Mouse (Mus musculus): Measurements from ENCODE around the gene Pcbp1. TPM values are rescaled to one million over a fixed set of nuclear protein-coding genes. Genes with fewer than 3 reads are reported as not detected.

Gene Pcbp1
- polyA plus RNA-seq, 1 experiment from 2014 or later: 192 TPM

DNA sequence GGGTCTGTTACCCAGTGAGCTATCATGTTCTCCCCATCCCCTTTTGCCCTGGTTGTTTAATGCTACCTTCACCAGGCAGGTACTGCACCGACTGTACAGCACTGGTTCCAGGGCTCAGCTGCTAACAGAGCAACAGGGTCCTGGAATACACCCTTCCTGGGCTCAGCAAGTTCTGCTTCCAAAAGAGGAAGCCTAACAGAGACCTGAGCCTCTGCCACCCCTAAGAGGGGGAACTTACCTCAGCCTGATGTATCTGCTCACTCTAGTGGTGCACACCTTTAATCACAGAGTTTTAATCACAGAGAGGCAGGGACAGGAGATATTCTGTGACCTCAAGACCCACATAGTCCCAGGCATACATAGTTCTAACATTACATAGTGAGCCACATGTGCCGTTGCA, 36.2 kb downstream of the Pcbp1 start:
- Histone ChIP-seq H3K4me3 (ENCODE audit: low read length) (no peak overlapping the region), H3K4me2 (ENCODE audit: low read depth, low read length) (no peak overlapping the region), H3K9ac (ENCODE audit: low read length) (no peak overlapping the region), H3K9me3 (ENCODE audit: control insufficient read depth, low read length) (no peaks in the 10 kb centered on the region), H3K36me3 (ENCODE audit: control insufficient read depth, insufficient read depth, low read length) (no peaks in the 10 kb centered on the region), H3K27me3 (ENCODE audit: control insufficient read depth, insufficient read depth, low read depth, low read length) (no peaks in the 10 kb centered on the region), H3K4me1 (replicated peaks; ENCODE audit: control insufficient read depth, insufficient read depth, low read length) (peaks cover 15% of the 10 kb centered on the region), H3K27ac (ENCODE audit: low read length) (no peak overlapping the region)
- ATAC-seq (ENCODE audit: low read depth): no peak
- WGBS: 87% methylated on average over 2 of the region's 2 CpGs

DNA sequence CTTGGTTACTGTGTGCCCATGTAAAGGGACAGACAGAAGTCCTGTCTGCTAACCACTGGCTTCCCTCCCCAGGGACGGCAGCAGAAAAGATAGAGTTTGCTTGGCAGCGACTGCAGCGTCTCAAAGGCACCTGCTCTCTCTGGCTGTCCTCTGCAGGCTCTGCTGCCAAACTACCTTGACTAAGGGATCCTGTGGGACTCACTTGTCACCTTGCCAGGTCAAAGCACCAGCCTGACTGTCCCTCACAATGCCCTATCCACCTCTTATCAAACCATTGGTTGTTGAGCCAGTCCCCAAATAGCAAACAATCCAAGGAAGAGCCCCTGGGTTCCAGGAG, 38.0 kb downstream of the Pcbp1 start:
- ATAC-seq (ENCODE audit: low read depth): no peak
- Histone ChIP-seq H3K4me3 (ENCODE audit: low read length) (no peak overlapping the region; the same call in 1 of the 2 replicates), H3K36me3 (ENCODE audit: control insufficient read depth, insufficient read depth, low read length) (no peaks in the 10 kb centered on the region), H3K4me2 (ENCODE audit: low read depth, low read length) (peak overlapping the region; percentile 48; the same call in 1 of the 2 replicates), H3K27ac (ENCODE audit: low read length) (peak overlapping the region; percentile 99), H3K4me1 (replicated peaks; ENCODE audit: control insufficient read depth, insufficient read depth, low read length) (peaks cover 15% of the 10 kb centered on the region), H3K9ac (ENCODE audit: low read length) (peak overlapping the region; percentile 70), H3K9me3 (ENCODE audit: control insufficient read depth, low read length) (no peaks in the 10 kb centered on the region), H3K27me3 (ENCODE audit: control insufficient read depth, insufficient read depth, low read depth, low read length) (no peaks in the 10 kb centered on the region)
- WGBS: 38% methylated on average over 3 of the region's 3 CpGs

DNA sequence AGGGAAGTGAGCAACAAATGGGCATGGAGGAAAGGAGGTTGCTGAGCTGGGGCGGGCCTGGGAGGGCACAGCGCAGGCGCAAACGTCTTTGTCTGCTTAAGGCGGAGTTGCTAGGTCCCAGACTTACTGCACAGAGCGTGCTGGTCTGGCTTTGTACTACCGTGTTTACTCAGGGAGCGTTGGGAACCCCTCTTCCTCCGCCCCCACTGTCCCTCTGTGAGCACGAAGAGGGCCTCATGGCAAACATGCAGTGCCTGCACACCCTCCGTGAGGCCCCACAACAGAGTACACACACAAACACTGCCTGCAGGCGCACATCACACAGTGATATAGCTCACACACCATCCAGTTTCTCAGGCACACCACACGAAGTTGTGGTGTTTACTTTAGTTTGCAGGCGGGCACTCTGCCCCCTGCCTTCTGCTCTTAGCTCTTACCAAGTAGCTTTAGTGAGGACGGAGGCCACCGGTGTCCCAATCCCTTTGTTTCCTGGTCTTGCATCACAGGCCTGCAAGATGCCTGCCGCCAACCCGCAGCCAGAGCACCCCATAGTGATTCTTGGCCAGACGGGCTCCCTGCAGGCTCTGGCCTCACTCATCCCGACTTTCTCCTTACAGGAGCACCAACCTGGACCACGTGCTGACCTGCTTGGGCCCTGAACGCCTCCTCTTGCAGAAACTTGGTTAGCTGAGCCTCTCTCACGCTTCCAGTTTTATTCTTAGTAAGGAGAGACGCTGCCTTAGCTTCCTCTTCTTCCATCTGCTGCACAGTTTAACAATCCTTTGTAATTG, 38.6 kb downstream of the Pcbp1 start:
- peaks cover 15% of the 10 kb centered on the region for H3K4me1 ChIP-seq (replicated peaks; ENCODE audit: control insufficient read depth, insufficient read depth, low read length)
- H3K4me3 ChIP-seq (ENCODE audit: low read length): peak overlapping the region; percentile 3
- peak; percentile 96 for ATAC-seq (ENCODE audit: low read depth)
- peak overlapping the region; percentile 48 for H3K4me2 ChIP-seq (ENCODE audit: low read depth, low read length)
- WGBS: 8% methylated on average over 24 of the region's 24 CpGs
- H3K9me3 ChIP-seq (ENCODE audit: control insufficient read depth, low read length): no peaks in the 10 kb centered on the region
- peak overlapping the region; percentile 70 for H3K9ac ChIP-seq (ENCODE audit: low read length)
- H3K27ac ChIP-seq (ENCODE audit: low read length): peak overlapping the region; percentile 99
- H3K27me3 ChIP-seq (ENCODE audit: control insufficient read depth, insufficient read depth, low read depth, low read length): no peaks in the 10 kb centered on the region
- H3K36me3 ChIP-seq (ENCODE audit: control insufficient read depth, insufficient read depth, low read length): no peaks in the 10 kb centered on the region

DNA sequence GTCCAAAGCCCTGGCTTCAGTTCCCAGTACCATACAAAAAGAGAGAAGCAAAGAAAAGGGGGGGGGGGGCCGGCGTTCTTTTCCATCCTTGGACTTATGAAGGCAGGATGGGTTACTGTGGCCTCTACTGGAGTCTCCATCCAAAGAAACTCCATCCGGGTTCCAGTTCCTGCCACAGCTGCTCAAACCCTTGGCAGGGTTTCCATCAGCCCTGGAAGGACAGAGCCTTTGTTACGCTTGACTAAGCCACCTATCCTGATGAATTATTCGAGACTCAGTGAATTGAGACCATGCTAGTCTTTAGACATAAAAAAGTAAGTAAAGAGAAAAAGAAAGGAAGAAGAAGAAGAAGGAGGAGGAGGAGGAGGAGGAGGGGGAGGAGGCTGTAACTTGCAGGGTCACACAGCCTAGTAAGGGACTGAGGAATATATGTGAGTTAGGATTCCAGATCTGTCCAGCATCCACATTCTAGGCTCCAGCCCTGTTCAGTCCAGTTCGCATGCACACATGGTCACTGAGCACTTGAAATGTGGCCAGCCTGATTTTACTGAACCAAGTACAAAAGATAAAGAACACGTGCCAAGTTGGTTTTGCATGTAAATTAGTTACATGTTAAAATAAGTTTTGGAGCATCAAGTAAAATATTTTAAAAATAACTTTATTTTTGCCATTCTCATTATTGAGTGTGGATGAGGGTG, 40.0 kb downstream of the Pcbp1 start:
- H3K9ac ChIP-seq (ENCODE audit: low read length): no peak overlapping the region
- no peak overlapping the region for H3K4me3 ChIP-seq (ENCODE audit: low read length)
- no peaks in the 10 kb centered on the region for H3K9me3 ChIP-seq (ENCODE audit: control insufficient read depth, low read length)
- WGBS: 74% methylated on average over 7 of the region's 7 CpGs
- ATAC-seq (ENCODE audit: low read depth): no peak
- H3K4me2 ChIP-seq (ENCODE audit: low read depth, low read length): no peak overlapping the region
- H3K27me3 ChIP-seq (ENCODE audit: control insufficient read depth, insufficient read depth, low read depth, low read length): no peaks in the 10 kb centered on the region
- H3K36me3 ChIP-seq (ENCODE audit: control insufficient read depth, insufficient read depth, low read length): no peaks in the 10 kb centered on the region
- H3K4me1 ChIP-seq (replicated peaks; ENCODE audit: control insufficient read depth, insufficient read depth, low read length): peaks cover 15% of the 10 kb centered on the region
- H3K27ac ChIP-seq (ENCODE audit: low read length): no peak overlapping the region

DNA sequence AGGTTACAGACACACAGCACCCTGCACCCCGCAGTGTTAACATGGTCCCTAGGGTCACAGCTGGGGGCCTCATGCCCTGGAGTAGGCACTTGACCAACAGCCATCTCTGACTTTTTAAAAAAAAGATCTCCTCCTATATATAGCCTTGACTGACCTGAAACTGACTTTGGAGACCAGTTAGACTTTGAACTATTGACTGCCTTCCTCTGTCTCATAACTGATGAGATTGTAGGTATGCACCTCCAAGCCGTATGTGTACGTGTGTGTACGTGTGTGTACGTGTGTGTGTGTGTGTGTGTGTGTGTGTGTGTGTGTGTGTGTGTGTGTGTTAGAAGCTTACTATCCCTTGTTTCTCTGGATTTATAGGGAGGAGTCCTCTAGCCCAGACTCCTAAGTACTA, 44.2 kb downstream of the Pcbp1 start:
- no peaks in the 10 kb centered on the region for H3K27me3 ChIP-seq (ENCODE audit: control insufficient read depth, insufficient read depth, low read depth, low read length)
- peaks cover 12% of the 10 kb centered on the region for H3K4me1 ChIP-seq (replicated peaks; ENCODE audit: control insufficient read depth, insufficient read depth, low read length)
- no peak overlapping the region for H3K4me2 ChIP-seq (ENCODE audit: low read depth, low read length)
- no peak overlapping the region for H3K27ac ChIP-seq (ENCODE audit: low read length)
- H3K4me3 ChIP-seq (ENCODE audit: low read length): no peak overlapping the region
- no peak for ATAC-seq (ENCODE audit: low read depth)
- H3K9ac ChIP-seq (ENCODE audit: low read length): no peak overlapping the region
- no peaks in the 10 kb centered on the region for H3K9me3 ChIP-seq (ENCODE audit: control insufficient read depth, low read length)
- WGBS: 89% methylated on average over 5 of the region's 5 CpGs
- H3K36me3 ChIP-seq (ENCODE audit: control insufficient read depth, insufficient read depth, low read length): no peaks in the 10 kb centered on the region

DNA sequence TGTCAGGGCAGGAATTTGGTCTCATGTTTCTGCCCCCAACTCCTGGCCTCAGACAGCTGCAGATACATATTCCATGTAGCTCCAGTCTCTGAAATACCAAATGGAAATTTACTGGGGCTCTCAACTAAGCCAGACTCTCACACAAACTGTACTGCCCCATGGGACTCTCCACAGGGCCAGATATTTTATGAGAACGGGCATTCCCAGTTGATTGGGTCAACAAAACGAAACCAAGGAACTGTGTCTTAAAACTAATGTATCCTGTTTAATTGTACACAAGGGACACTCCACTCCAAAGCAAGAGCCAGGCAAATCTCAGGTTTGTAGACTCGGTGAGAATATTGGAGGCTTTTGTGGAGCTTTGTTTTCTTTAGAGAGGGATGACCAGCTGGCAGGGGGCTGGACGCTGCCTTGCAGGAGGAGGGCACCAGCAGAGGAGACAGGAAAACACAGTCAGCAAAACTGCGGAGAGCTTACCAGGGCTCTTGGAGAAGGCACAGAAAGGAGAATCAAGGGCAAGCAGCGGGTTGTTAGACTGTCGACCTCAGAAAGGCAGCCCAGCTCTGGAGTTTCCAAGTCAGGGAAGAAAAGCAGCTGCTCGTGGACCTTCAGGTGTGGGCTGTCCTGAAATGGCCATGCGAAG, 45.8 kb downstream of the Pcbp1 start:
- Histone ChIP-seq H3K4me2 (ENCODE audit: low read depth, low read length) (peak overlapping the region; percentile 54), H3K4me3 (ENCODE audit: low read length) (peak overlapping the region; percentile 24), H3K9me3 (ENCODE audit: control insufficient read depth, low read length) (no peaks in the 10 kb centered on the region), H3K9ac (ENCODE audit: low read length) (peak overlapping the region; percentile 62), H3K4me1 (replicated peaks; ENCODE audit: control insufficient read depth, insufficient read depth, low read length) (peaks cover 20% of the 10 kb centered on the region), H3K27ac (ENCODE audit: low read length) (peak overlapping the region; percentile 92), H3K36me3 (ENCODE audit: control insufficient read depth, insufficient read depth, low read length) (no peaks in the 10 kb centered on the region), H3K27me3 (ENCODE audit: control insufficient read depth, insufficient read depth, low read depth, low read length) (no peaks in the 10 kb centered on the region)
- whole genome bisulfite sequencing: 20% methylated on average over 9 of the region's 9 CpGs
- peak; percentile 58 for ATAC-seq (ENCODE audit: low read depth)

DNA sequence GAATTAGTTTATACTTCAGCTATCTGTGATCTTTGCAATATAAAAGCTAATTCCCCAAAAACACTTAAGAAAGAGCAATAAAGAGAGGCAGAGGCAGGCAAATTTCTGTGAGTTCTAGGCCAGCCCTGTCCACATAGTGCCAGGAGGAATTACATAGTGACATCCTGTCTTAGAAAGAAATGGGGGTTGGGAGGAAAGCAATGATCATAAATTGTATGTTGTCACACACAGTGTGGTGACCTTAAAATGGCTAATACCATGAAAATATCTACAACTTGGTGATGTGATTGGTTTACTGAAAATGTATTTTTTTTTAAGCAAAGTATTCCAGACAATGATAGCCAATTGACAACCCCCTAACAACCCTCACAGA, 46.3 kb downstream of the Pcbp1 start:
- peak; percentile 34; the same call in 1 of the 2 replicates for ATAC-seq (ENCODE audit: low read depth)
- no peaks in the 10 kb centered on the region for H3K36me3 ChIP-seq (ENCODE audit: control insufficient read depth, insufficient read depth, low read length)
- peaks cover 20% of the 10 kb centered on the region for H3K4me1 ChIP-seq (replicated peaks; ENCODE audit: control insufficient read depth, insufficient read depth, low read length)
- H3K4me3 ChIP-seq (ENCODE audit: low read length): no peak overlapping the region
- H3K27ac ChIP-seq (ENCODE audit: low read length): peak overlapping the region; percentile 92
- H3K9ac ChIP-seq (ENCODE audit: low read length): no peak overlapping the region; the same call in 1 of the 2 replicates
- H3K9me3 ChIP-seq (ENCODE audit: control insufficient read depth, low read length): no peaks in the 10 kb centered on the region
- H3K27me3 ChIP-seq (ENCODE audit: control insufficient read depth, insufficient read depth, low read depth, low read length): no peaks in the 10 kb centered on the region
- peak overlapping the region; percentile 54 for H3K4me2 ChIP-seq (ENCODE audit: low read depth, low read length)

DNA sequence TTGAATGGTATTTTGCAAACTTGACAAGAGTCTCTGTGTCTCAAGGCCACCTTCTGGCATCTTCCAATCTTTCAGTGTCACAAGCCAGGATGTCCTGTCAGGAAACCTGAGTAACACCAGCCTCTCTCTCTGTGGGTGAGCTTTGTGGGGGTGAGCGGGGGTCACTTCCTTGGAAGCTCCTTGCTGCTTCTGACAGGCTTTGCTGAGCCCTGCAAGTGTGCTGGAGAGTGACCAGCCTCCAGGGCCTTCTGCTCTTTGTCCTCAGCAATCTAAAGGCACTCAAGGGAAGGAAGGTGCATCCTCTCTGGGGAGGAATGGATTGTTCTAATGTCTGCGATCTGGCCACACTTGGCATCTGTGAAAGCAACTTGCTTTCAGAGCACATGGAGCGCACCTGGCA, 46.8 kb downstream of the Pcbp1 start:
- H3K4me3 ChIP-seq (ENCODE audit: low read length): no peak overlapping the region
- peak overlapping the region; percentile 92 for H3K27ac ChIP-seq (ENCODE audit: low read length)
- no peaks in the 10 kb centered on the region for H3K27me3 ChIP-seq (ENCODE audit: control insufficient read depth, insufficient read depth, low read depth, low read length)
- H3K4me2 ChIP-seq (ENCODE audit: low read depth, low read length): no peak overlapping the region
- H3K9me3 ChIP-seq (ENCODE audit: control insufficient read depth, low read length): no peaks in the 10 kb centered on the region
- no peak overlapping the region for H3K9ac ChIP-seq (ENCODE audit: low read length)
- peak; percentile 48 for ATAC-seq (ENCODE audit: low read depth)
- 69% methylated on average over 3 of the region's 3 CpGs for WGBS
- peaks cover 20% of the 10 kb centered on the region for H3K4me1 ChIP-seq (replicated peaks; ENCODE audit: control insufficient read depth, insufficient read depth, low read length)
- no peaks in the 10 kb centered on the region for H3K36me3 ChIP-seq (ENCODE audit: control insufficient read depth, insufficient read depth, low read length)

DNA sequence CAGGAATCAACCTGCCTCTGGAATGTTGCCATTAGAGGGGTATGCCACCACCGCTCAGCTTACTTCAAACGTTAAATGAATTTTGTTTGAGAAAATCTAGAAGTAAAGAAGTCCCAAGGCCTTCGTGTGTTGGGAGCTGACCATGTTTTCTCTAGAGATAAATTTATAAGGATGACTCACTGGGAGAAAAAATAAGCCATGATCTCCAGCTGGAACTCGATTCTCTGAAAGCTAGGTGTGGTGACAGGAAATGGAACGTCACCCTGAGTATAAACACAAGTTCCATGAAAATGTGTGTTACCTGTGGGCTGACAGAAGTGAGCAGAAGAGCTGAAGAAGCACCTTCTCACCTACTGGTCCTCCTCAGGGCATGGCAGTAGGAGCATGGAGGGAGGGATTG, 49.2 kb downstream of the Pcbp1 start:
- Histone ChIP-seq H3K4me2 (ENCODE audit: low read depth, low read length) (no peak overlapping the region), H3K27me3 (ENCODE audit: control insufficient read depth, insufficient read depth, low read depth, low read length) (no peaks in the 10 kb centered on the region), H3K9me3 (ENCODE audit: control insufficient read depth, low read length) (no peaks in the 10 kb centered on the region), H3K9ac (ENCODE audit: low read length) (no peak overlapping the region), H3K27ac (ENCODE audit: low read length) (peak overlapping the region; percentile 77), H3K4me1 (replicated peaks; ENCODE audit: control insufficient read depth, insufficient read depth, low read length) (peaks cover 34% of the 10 kb centered on the region), H3K4me3 (ENCODE audit: low read length) (no peak overlapping the region), H3K36me3 (ENCODE audit: control insufficient read depth, insufficient read depth, low read length) (no peaks in the 10 kb centered on the region)
- WGBS: 56% methylated on average over 5 of the region's 5 CpGs
- ATAC-seq (ENCODE audit: low read depth): no peak

Measured in lung, embryonic 16.5 days (tissue).